Mouse (Mus musculus): ENCODE measurements at regions not wholly inside any gene's neighbourhood (a gene's known extent, or its start where the extent isn't known, plus 50 kb on each side); places are given as distances from the start of the nearest gene placed in this dataset.
"Not testable (repeated sequence)": the region's sequence is repeated elsewhere in the genome, so short reads cannot be mapped to it uniquely, and the experiment has no call there.

- no peak for ATAC-seq (replicated peaks; ENCODE audit: low read depth, poor library complexity, severe bottlenecking)
These were observed 100.6 kb downstream of the Vmn2r79 start for GRCm38 (mm10) chr7:87096500-87096899.

DNA sequence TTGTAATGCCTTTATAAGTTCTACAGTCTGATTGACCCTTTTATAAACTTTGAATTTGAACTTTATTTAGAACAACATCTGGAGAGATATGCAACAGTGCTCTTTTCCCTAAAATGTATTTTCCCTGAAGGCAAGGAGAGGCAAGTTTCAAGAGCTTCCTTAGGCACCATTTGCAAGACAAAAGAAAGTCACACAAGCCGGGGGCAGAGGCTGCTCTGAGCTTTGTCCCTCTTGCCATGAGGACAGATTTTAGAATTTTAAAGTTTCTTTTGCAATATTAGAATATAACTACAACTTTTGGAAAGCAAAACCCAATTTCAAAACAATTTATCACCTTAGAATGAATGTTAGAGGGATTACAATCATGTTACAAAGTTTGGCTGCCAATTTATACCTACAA, 103.7 kb downstream of the Vmn2r79 start:
- not testable (repeated sequence) for ATAC-seq (replicated peaks; ENCODE audit: low read depth, poor library complexity, severe bottlenecking)

GRCm38 (mm10) chr7:87100377-87100776, 104.5 kb downstream of the Vmn2r79 start:
- not testable (repeated sequence) for ATAC-seq (replicated peaks; ENCODE audit: low read depth, poor library complexity, severe bottlenecking)

GRCm38 (mm10) chr7:87101281-87101680, 105.4 kb downstream of the Vmn2r79 start:
- not testable (repeated sequence) for ATAC-seq (replicated peaks; ENCODE audit: low read depth, poor library complexity, severe bottlenecking)

DNA sequence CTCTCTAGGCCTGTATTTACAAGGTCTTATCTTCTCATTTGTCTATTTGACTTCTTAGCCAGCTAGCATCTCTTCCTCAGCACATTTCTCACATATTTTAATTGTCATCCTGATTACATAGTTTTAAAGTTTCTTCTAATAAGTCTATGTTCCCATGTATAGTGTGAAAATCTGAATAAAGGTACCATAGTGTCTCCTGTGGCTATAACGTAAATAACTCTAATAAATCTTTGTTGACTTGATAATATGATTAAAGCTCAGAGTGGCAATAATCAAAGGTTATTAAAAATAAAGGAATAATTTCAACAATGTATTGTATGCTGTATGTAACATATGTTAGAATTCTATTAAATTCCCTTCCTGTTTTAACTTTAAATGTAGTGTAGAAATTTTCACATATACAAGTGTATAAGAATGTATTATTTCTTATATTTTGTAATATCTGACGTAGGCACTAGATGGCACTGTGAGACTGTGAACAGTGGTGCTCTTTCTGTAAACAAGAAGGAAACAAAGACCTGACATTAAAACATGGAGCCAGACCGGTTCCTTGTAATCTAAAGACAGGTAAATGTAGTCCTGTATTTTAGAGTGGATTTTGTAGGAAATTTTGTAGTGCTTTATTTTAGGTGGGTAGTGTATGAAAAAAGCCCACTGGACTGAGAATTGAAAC, 114.5 kb downstream of the Vmn2r79 start:
- peak; percentile 83 for ATAC-seq (replicated peaks; ENCODE audit: low read depth, poor library complexity, severe bottlenecking)

- no peak for ATAC-seq (replicated peaks; ENCODE audit: low read depth, poor library complexity, severe bottlenecking)
These were observed 115.1 kb downstream of the Vmn2r79 start for GRCm38 (mm10) chr7:87110985-87111372.

DNA sequence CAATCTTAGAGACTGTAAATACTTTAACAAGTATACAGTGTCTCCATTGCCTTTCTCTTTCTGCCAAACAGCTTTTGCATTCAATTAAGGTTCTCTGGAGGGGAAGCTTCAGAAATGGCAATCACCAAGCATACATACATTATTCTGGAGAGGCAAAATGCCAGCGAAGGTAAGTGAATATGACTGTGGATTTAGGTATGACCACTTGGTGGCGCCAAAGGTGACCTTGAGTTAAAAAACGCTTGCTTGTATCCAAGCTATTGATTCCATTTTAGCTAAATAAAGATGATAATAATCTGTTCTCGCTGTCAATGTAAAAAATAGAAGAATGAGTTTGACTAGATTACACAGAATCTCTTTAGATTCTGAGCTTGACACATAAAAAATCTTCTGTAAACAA, 117.7 kb downstream of the Vmn2r79 start:
- ATAC-seq (replicated peaks; ENCODE audit: low read depth, poor library complexity, severe bottlenecking) = peak; percentile 71; the same call in 1 of the 2 replicates

- no peak for ATAC-seq (replicated peaks; ENCODE audit: low read depth, poor library complexity, severe bottlenecking)
These were observed 123.4 kb upstream of the Nox4 start for GRCm38 (mm10) chr7:87122516-87122915.

- no peak for ATAC-seq (replicated peaks; ENCODE audit: low read depth, poor library complexity, severe bottlenecking)
These were observed 100.0 kb upstream of the Nox4 start for GRCm38 (mm10) chr7:87145896-87146295.

DNA sequence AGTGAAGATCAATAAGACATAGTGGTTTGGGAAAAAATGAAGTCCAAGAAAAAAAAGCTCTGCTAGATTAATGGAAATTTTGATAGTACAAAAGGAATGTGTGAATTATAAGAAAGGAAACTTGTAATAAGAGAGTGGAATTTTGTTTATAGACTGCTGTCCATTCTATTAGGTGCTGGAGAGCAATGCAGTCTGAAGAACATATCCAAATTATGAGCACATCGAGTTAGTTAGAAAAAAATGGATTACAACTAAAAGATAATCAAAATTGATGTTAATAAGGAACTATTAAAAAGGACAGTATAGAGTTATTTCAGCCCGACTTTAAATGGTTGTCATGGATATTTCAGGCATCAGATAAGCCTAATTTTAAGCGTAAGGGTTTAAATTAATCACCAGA, 98.2 kb upstream of the Nox4 start:
- no peak for ATAC-seq (replicated peaks; ENCODE audit: low read depth, poor library complexity, severe bottlenecking)

GRCm38 (mm10) chr7:87148681-87149080, 97.2 kb upstream of the Nox4 start:
- no peak for ATAC-seq (replicated peaks; ENCODE audit: low read depth, poor library complexity, severe bottlenecking)

DNA sequence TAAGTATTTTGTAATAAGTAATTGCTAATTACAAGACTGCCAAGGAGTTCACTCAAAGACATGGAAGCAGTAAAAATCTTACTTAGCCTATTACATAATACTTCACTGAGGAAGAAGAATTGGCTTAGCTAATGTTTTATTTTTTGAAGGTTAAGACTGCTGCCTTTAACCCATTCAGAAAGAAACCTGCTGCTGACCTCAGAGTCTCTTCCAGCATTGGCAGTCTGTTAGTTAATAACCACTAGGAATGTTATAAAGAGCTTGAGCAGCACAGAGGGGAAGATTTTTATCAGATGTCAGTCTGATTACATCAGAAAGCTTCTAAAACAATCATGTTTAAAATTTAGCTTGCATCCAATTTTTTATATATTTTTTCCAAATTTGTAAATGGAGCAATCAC, 94.9 kb upstream of the Nox4 start:
- ATAC-seq (replicated peaks; ENCODE audit: low read depth, poor library complexity, severe bottlenecking) = no peak

DNA sequence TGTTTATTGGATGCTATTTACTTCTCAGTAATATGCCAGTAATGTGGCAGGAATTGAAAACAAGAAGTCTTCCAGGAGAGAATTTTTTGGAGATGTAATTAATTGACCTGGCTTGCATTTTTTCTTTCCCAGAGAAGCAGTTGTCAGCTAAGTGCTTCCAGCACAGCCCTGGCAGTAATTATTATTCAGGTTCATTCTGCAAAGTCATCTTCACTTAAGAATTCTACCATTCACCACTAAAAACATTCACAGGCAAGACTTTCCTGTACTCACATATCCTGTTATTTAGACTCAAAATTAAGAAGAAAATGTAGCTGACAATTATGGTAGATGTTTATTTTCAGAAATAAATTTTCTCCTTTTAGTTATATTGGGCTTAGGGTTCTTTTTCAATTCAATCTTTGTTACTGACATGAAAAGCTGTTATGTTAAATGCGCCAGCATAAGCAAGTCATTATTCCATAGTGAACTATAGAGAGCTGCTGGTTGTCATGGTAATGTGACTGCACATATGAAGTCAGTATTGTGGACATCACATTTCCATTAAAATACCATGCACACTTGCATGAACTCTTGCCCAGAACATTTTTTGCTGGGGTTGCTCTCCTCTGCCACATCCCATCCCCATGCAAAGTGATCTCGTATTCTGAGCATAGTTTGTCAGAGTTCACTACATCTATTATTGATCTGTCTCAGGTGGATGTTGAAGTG, 59.3 kb upstream of the Nox4 start:
- no peak for ATAC-seq (replicated peaks; ENCODE audit: low read depth, poor library complexity, severe bottlenecking)

- no peak for ATAC-seq (replicated peaks; ENCODE audit: low read depth, poor library complexity, severe bottlenecking)
These were observed 50.2 kb upstream of the Nox4 start for GRCm38 (mm10) chr7:87195647-87196046.

Measured in common myeloid progenitor, adult 5-6 weeks (primary cell).